Mouse (Mus musculus): ENCODE results near the gene Apol7a.

- TF ChIP-seq CTCF (IDR thresholded peaks at IDR 0.05; ENCODE audit: low read depth, low read length) (no peak), POLR2A (IDR thresholded peaks at IDR 0.05; ENCODE audit: extremely low read depth, insufficient read depth, low read length) (no peak)
These were observed 19.0 kb downstream of the Apol7a start for GRCm38 (mm10) chr15:77379921-77380320.
